Mouse (Mus musculus): ENCODE measurements around the gene Nmt1.

- no peak for TF ChIP-seq TCF3 (IDR thresholded peaks at IDR 0.05; ENCODE audit: insufficient read length, low read depth)
- TF ChIP-seq USF1 (IDR thresholded peaks at IDR 0.05; ENCODE audit: low read depth), result no peak
- TF ChIP-seq POLR2A (IDR thresholded peaks at IDR 0.05; ENCODE audit: insufficient read length, low read depth), result no peak
- TF ChIP-seq MYOD1 (IDR thresholded peaks at IDR 0.05; ENCODE audit: control insufficient read depth in 1 of 3, insufficient read length in 2 of 3, low read depth in 2 of 3), result no peak
- TF ChIP-seq POLR2AphosphoS2 (IDR thresholded peaks at IDR 0.05; ENCODE audit: insufficient read length, low read depth), result no peak
- no peak for TF ChIP-seq MAX (IDR thresholded peaks at IDR 0.05; ENCODE audit: low read depth)
- TF ChIP-seq TCF12 (IDR thresholded peaks at IDR 0.05; ENCODE audit: insufficient read depth, poor library complexity, severe bottlenecking), result no peak
These were observed 1.1 kb upstream of the Nmt1 start for GRCm38 (mm10) chr11:103026901-103027300.

All from myocyte (in vitro differentiated cells).